Mouse (Mus musculus) retina, postnatal 1 day (tissue): ENCODE measurements at regions not wholly inside any gene's neighbourhood (a gene's known extent, or its start where the extent isn't known, plus 50 kb on each side); places are given as distances from the start of the nearest gene placed in this dataset.
A peak's percentile ranks its signal among the peaks of the same experiment; 100 is the strongest.

Experiments used
- DNase-seq: peaks from one replicate; pipeline ENCODE4 v3.0.0-alpha.2; 2012

DNA sequence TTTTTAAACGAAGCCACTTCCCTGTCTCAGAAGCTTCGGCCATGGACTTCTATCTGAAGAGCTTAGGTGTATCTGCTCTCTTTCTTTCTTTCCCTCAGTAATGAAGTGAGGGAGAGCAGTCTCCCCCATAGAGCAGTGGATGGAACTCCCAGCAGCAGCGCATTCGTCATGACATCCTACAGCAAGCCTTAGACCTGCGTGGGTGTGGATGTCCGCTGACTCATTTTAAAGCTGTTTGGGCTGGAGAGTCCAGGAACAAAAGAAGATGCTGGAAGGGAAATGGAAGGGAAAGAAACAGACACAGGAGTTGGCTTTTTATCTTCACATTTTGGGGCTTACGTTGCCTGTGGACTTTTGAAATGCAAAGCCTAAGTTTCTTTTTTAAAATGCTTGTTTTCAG is 190.3 kb upstream of the Arhgap24 start:
- no peak for DNase-seq

- DNase-seq = no peak
These were observed 185.6 kb upstream of the Arhgap24 start for GRCm38 (mm10) chr5:102295564-102295963.

DNA sequence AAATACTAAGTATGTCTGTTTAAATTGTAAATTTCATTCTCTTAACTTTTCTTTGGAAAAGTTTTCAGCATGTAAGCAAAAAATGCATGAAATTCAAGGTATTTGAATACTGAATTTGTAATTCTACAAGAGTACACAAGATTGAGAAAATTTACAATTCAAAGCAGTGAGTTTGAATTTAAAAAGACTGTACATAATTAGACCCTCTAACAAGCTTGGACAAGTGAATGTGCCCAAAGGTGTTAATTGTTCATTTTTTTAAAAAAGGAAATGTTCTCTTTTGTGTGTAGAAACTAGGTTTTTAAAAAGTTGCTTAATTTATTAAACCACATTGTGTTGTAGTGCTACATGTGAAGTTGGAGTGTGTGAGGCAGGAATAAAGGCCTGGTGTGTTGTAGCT is 174.9 kb upstream of the Arhgap24 start:
- no peak for DNase-seq

GRCm38 (mm10) chr5:102306718-102307117 is 174.5 kb upstream of the Arhgap24 start:
- no peak for DNase-seq

- DNase-seq = no peak
These were observed 169.6 kb upstream of the Arhgap24 start for GRCm38 (mm10) chr5:102311570-102311969.

- DNase-seq = no peak
These were observed 152.9 kb upstream of the Arhgap24 start for GRCm38 (mm10) chr5:102328197-102328784.

DNA sequence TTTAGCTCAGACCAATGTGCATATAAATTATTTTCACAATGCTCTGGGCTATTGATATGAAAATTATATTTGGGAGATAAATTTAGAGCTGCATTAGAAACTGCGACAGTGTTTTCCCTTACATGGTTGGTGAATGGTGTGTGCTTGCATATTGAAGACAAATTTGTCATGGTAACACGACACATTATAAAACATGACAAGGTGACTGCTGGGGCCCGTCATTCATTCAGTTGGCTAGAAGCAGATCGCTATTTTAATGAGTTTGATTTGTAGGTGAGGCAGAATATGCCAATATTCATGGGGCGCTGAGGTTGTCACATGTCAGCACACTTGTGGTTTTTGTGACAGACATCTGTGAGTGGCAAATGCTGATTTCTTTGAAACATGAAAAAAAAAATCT is 147.3 kb upstream of the Arhgap24 start:
- no peak for DNase-seq

GRCm38 (mm10) chr5:102334442-102335197 is 146.6 kb upstream of the Arhgap24 start:
- DNase-seq = peak; percentile 15

- no peak for DNase-seq
These were observed 114.7 kb upstream of the Arhgap24 start for GRCm38 (mm10) chr5:102366481-102366880.

DNA sequence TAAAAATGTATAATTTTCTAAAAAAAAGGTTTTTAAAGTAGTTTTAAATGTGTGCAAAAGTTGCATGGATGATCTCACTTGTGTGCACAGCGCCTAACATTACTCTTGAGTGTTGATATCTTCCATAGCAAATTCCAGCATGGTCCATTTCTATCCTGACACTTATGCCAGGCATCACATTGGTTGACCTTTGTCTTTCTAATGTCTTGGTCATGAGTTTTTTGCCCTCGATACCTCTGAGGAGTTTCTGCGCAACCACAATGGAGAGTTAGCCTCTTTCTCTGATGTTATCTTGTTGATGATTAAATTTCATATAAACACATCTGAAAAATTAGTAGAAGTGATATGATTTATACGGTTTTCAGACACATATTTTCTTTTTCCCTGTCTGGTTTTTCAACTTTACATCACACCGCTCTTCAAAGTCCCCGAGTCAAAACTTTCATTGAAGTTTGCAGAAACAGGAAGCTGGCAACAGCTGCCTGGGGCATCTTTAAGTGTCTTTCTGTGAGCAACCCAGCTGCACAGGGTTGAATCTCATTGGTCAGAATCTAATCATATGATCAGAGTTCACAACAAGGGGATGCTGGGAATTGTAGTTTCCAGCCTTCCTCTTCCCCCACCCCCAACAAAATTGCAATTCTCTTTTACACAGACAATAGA is 107.8 kb upstream of the Arhgap24 start:
- DNase-seq = peak; percentile 84

DNA sequence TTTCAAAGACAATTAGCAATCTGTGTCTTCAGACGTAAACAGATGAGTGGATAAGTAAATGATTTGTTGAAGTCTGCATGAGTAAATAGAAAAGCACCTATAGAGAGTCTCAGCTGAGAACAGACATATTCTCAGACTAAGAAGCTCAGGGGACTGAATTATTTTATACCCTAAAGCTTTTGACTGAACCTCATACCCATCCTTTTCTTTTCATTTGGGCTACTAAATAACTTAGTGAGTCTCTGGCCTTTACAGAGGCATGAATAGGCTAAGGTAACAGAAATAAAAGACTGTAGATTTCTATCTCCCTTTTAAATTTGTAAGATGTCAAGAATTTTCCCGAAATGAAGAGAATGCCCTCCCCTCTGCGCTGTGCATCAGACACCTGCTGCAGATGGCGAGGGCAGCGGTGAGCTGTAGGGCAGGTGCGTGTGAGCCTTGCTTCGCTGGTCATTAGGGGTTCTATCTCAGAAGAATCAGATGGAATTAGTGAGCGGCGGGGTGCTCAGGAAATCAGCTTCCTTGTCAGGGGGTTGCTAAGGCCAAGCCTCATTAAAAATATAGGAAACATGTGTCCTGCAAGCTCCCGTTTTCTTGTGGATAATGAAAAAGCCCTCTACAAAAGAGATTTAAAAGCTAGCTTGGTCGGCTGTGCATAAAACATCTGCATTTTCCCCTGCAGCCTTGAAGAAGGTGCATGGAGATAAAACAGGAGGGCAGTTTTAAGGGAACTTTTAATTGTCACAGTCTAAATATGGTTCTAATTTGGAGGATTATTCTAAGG is 107.0 kb upstream of the Arhgap24 start:
- DNase-seq = peak; percentile 20

DNA sequence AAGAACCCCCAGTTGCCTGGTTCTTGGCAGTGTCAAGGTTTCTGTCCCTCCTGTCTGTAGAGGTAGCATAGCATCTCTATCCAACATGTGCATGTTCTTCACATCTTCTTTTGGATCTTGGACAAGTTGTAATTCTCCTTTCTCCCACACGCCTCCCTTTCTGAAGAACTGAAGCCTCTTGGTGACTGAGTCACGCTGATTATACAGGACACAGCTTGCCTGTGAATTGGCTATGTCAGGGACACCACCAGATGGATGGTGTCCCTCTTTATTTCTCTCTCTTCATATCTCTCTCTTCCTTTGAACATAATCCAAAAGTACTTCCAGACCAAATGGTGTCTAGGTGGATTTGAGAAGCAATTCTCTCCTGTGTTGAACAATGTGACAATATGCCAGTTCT is 105.9 kb upstream of the Arhgap24 start:
- DNase-seq = no peak

DNA sequence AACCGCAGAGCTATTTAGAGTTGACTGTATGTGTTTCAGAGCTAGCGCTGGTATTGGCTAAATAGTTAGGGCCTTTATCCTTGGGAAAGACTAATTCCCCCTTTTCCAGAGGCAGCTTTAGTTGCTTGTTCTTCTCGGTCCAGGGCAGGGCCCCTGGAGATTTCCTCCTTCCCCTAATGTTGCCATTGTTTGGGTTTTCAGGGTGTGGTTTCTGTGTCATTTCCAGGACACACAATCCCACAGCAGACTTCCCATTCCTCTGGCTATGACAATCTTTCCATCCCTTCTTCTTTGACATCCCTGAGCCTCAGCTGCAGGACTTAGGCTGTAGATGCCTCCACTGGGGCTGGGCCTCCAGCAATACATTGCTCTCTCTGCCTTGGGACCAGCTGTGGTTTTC is 87.2 kb upstream of the Arhgap24 start:
- no peak for DNase-seq

DNA sequence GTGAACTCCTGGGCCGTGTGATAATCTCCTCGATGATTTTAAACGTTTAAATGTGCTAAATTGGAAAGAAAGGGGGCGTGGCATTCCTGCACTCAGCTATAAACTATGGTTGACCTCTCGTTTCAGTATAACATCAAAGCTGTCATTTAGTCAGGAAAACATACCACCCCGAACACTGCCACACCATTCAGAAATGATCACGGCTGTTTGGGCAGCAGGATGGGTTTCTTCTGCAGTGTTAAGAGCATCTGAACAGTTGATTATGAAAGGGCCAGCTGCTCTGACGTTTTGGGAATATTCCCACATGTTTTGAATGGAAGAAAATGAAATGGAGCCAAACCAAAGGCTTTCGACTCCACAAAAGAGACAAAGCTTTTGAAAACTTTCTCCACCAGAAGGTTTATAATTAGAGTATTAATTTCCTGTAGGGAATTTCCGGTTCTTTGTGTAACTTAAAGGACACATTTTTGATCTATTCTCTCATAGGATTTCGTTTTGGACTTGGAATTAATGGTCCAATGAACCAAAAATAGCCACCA is 85.5 kb upstream of the Arhgap24 start:
- DNase-seq = no peak

DNA sequence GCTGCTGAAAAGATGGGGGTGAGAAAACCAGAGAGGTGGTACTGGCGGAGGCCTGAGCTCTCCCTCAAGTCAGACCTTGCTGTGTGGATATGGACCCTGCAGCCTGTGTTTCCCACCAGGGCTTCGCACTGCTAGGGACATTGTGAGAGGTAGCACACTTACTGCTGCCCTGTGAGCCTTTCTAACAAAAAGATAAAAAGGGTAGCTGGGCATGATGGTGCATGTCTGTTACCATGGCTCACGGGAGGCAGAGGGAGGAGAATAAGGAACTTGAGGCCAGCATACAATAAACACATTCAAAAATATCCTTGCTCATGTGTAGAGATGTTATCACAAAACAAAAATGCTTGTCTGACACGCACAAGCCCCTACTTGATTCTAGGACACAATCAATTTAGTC is 82.2 kb upstream of the Arhgap24 start:
- DNase-seq = no peak

GRCm38 (mm10) chr5:102417642-102418041 is 63.5 kb upstream of the Arhgap24 start:
- no peak for DNase-seq

- DNase-seq = peak; percentile 52
These were observed 62.1 kb upstream of the Arhgap24 start for GRCm38 (mm10) chr5:102419089-102419488.

- DNase-seq = no peak
These were observed 56.5 kb upstream of the Arhgap24 start for GRCm38 (mm10) chr5:102424636-102425242.

DNA sequence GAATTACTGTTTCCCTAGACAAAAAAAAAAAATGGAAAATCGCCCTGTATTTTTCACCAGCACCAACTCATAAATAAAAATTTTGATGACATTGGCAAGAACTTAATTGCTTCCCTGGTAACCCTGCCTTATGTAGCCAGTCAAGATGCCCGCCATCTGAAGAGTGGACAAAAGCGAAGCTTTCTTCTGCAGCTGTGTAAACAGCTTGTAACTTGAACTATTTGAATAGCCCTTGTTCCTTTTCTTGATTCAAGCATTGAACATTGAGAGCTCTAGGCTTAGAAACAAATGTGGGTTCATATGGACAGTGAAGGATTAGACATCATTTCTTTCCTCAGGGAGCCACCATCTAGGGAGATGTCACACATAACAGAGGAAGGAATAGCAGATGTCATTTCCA is 52.9 kb upstream of the Arhgap24 start:
- no peak for DNase-seq
